Mouse (Mus musculus) lung, postnatal 14 days (tissue): ENCODE results near the gene Brf1.

Experiments used
- DNase-seq: peaks from one replicate; pipeline ENCODE4 v3.0.0; 2021

The Brf1 gene

GRCm38 (mm10) chr12:112937906-112938305 lies 62.6 kb downstream of the Brf1 start:
- no peak for DNase-seq

GRCm38 (mm10) chr12:112932647-112933046 lies 67.9 kb downstream of the Brf1 start:
- no peak for DNase-seq

- DNase-seq = peak; percentile 69
Observed at GRCm38 (mm10) chr12:112929562-112930352, 70.7 kb downstream of the Brf1 start, which contains the start of gene Jag2. Jag2 (minus strand) TSS chr12:112929776.

- DNase-seq = peak; percentile 43
Observed at GRCm38 (mm10) chr12:112928401-112929241, 71.9 kb downstream of the Brf1 start.

GRCm38 (mm10) chr12:112927265-112927664 lies 73.2 kb downstream of the Brf1 start:
- DNase-seq = no peak

- DNase-seq = no peak
Observed at GRCm38 (mm10) chr12:112925950-112926349, 74.6 kb downstream of the Brf1 start.

GRCm38 (mm10) chr12:112922541-112922940 lies 78.0 kb downstream of the Brf1 start:
- DNase-seq = no peak

- DNase-seq = no peak
Observed at GRCm38 (mm10) chr12:112921518-112921917, 79.0 kb downstream of the Brf1 start.

GRCm38 (mm10) chr12:112917906-112918305 lies 82.6 kb downstream of the Brf1 start:
- DNase-seq = peak; percentile 25

- DNase-seq = no peak
Observed at GRCm38 (mm10) chr12:112917486-112917885, 83.0 kb downstream of the Brf1 start.

- no peak for DNase-seq
Observed at GRCm38 (mm10) chr12:112916698-112917400, 83.7 kb downstream of the Brf1 start.

- DNase-seq = no peak
Observed at GRCm38 (mm10) chr12:112915587-112915986, 84.9 kb downstream of the Brf1 start.

GRCm38 (mm10) chr12:112914527-112914926 lies 86.0 kb downstream of the Brf1 start:
- no peak for DNase-seq

- DNase-seq = no peak
Observed at GRCm38 (mm10) chr12:112912951-112913745, 87.4 kb downstream of the Brf1 start.

- no peak for DNase-seq
Observed at GRCm38 (mm10) chr12:112911701-112912100, 88.8 kb downstream of the Brf1 start.
